Mouse (Mus musculus) midbrain, embryonic 11.5 days (tissue): ENCODE results near the gene Btaf1. TPM values are rescaled to one million over a fixed set of nuclear protein-coding genes. Genes with fewer than 3 reads are reported as not detected.

ENCODE experiments used
- ATAC-seq: fragments of 200-750 bp; cut with Nextera tagmentation; 2 replicates; pipeline ENCODE4 v1.8.0; 2017; ENCODE audit warnings: moderate TSS enrichment, moderate library complexity; ENCODE audit not compliant: low FRiP score
- DNase-seq: peaks from one replicate; pipeline ENCODE4 v3.0.0; 2015; ENCODE audit warnings: low spot score; ENCODE audit errors: missing footprints
- H3K27ac ChIP-seq: fragments of 300-500 bp; sonication (generic); 2 replicates; pipeline ENCODE4 v1.5.1; 2014; ENCODE audit warnings: low read depth, low read length
- H3K27me3 ChIP-seq: fragments of 300-500 bp; sonication (generic); 2 replicates; pipeline ENCODE4 v1.6.1; 2014; ENCODE audit warnings: mild to moderate bottlenecking, low read length, moderate library complexity, mixed read lengths; ENCODE audit not compliant: control insufficient read depth, insufficient read depth
- H3K36me3 ChIP-seq: fragments of 300-500 bp; sonication (generic); 2 replicates; pipeline ENCODE4 v1.6.1; 2014; ENCODE audit warnings: mild to moderate bottlenecking, low read length, moderate library complexity, mixed read lengths; ENCODE audit not compliant: control insufficient read depth, insufficient read depth
- H3K4me1 ChIP-seq: fragments of 300-500 bp; sonication (generic); 2 replicates; pipeline ENCODE4 v1.6.1; 2014; ENCODE audit warnings: low read length; ENCODE audit not compliant: control insufficient read depth, insufficient read depth
- H3K4me2 ChIP-seq: fragments of 300-500 bp; sonication (generic); 2 replicates; pipeline ENCODE4 v1.6.1; 2014; ENCODE audit warnings: mild to moderate bottlenecking, moderate library complexity
- H3K4me3 ChIP-seq: fragments of 300-500 bp; sonication (generic); 2 replicates; pipeline ENCODE4 v1.5.1; 2014; ENCODE audit warnings: low read depth, low read length
- H3K9ac ChIP-seq: fragments of 300-500 bp; sonication (generic); 2 replicates; pipeline ENCODE4 v1.6.1; 2014; ENCODE audit warnings: low read length
- H3K9me3 ChIP-seq: fragments of 300-500 bp; sonication (generic); 2 replicates; pipeline ENCODE4 v1.6.1; 2016; ENCODE audit warnings: low read length; ENCODE audit not compliant: control insufficient read depth
- WGBS: fragments of 180-500 bp; shearing (Covaris S2); extraction: QIAGEN DNeasy Blood & Tissue Kit; methylation state at CpG from one replicate; pipeline ENCODE4 v1.1.7; 2014; 5-methylcytosine and 5-hydroxymethylcytosine counted together
- polyA plus RNA-seq: library from polyadenylated mRNA; unstranded; fragments of >200 nt; fragmentation: Nextera tagmentation; extraction: Ambion mirVana; gene quantifications from 2 replicates; pipeline ENCODE4 v1.2.1, GENCODE M21; 2014

Btaf1 gene
- polyA plus RNA-seq, 1 experiment from 2014 or later, result 20.9 TPM

DNA sequence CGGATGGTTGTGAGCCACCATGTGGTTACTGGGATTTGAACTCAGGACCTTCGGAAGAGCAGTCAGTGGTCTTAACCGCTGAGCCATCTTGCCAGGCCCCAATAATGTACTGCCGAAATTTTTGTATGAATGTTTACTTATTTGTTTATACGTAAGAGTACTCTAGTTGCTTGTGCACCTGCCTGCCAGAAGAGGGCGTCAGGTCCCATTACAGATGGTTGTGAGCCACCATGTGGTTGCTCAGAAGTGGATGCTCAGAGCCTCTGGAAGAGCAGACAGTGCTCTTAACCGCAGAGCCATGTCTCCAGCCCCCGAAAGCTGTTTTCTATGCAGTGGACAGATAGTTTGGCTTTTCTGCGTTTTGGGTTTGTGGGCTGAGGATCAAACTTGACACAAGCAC lies 28.1 kb upstream of the Btaf1 start:
- H3K27ac ChIP-seq, result peak overlapping the region; percentile 85
- no peak for DNase-seq
- H3K4me2 ChIP-seq, result no peak overlapping the region
- H3K27me3 ChIP-seq, result no peaks in the 10 kb centered on the region
- 40% methylated on average over 9 of the region's 9 CpGs for WGBS
- H3K36me3 ChIP-seq, result peaks cover 3% of the 10 kb centered on the region; the same call in 1 of the 2 replicates
- H3K9me3 ChIP-seq, result no peaks in the 10 kb centered on the region
- peaks cover 13% of the 10 kb centered on the region for H3K4me1 ChIP-seq
- no peak overlapping the region for H3K9ac ChIP-seq
- H3K4me3 ChIP-seq, result no peak overlapping the region
- no peak for ATAC-seq

DNA sequence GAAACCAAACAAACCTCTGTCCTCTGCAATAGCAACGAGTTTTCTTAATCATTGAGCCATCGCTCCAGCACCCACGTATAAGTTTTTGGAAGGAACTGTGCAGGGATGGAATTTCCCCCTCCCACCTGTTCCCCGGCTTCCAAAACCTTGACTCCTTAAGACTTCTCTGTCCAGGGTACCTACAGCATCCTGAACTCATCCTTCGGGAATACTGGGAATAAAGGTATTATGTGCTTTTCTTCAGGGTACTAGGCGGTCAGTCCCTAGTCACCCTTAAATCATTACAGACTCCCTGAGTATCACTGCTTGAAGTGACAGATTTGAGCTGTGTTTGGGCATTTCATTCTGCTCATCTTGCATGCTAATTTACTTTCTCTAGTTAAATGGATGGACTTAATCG lies 22.5 kb upstream of the Btaf1 start:
- WGBS, result 33% methylated on average over 7 of the region's 7 CpGs
- H3K4me2 ChIP-seq, result peak overlapping the region; percentile 45

DNA sequence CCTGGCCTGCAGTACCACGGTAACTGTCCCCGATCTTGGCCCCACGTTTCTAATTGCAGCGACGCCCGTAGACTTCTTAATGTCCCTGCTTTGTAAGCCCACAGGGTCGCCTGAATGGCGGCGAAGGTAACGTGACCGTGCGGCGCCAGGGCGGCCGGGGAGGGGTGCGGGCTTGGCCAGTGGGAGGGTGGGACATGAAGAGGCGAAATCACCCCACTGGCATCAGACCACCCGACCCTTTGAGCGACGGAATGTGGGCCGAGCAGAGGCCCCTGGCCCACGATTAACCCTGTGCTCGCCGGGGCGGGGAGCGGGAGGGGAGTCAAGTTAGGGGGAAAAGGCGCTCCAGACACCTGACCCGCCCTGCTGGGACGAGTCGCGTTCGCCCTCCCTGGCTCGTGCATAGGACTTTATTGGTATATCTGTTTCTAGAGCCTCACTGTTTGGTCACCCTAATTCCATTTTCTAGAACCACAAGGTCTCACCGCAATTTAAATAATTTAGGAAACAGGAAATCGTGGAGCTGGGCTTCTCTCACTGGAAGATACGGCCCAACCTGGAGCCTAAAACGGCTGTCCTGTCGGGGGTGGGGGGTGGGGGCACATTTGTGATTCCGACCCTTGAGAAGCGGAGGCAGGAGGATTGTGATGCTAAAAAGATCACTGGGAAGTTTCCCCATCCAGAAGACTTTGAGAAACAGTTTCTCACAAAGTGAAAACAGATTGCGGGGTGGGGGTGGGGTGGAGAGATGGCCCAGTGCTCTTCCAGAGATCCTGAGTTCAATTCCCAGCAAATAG lies 21.5 kb upstream of the Btaf1 start:
- Histone ChIP-seq H3K9me3 (no peaks in the 10 kb centered on the region), H3K27me3 (no peaks in the 10 kb centered on the region), H3K9ac (peak overlapping the region; percentile 27; the same call in 1 of the 2 replicates), H3K4me3 (peak overlapping the region; percentile 26), H3K4me2 (peak overlapping the region; percentile 45), H3K27ac (peak overlapping the region; percentile 70; the same call in 1 of the 2 replicates), H3K36me3 (no peaks in the 10 kb centered on the region), H3K4me1 (peaks cover 6% of the 10 kb centered on the region)
- 1% methylated on average over 39 of the region's 41 CpGs for WGBS
- ATAC-seq, result peak; percentile 97
- DNase-seq, result peak; percentile 99

More for the DNA sequence above, 22.5 kb upstream of the Btaf1 start:
- Histone ChIP-seq H3K4me3 (no peak overlapping the region), H3K9ac (peak overlapping the region; percentile 27; the same call in 1 of the 2 replicates), H3K27me3 (no peaks in the 10 kb centered on the region), H3K27ac (peak overlapping the region; percentile 70; the same call in 1 of the 2 replicates), H3K9me3 (no peaks in the 10 kb centered on the region), H3K4me1 (peaks cover 6% of the 10 kb centered on the region), H3K36me3 (no peaks in the 10 kb centered on the region)
- DNase-seq (peak; percentile 87), ATAC-seq (no peak)

DNA sequence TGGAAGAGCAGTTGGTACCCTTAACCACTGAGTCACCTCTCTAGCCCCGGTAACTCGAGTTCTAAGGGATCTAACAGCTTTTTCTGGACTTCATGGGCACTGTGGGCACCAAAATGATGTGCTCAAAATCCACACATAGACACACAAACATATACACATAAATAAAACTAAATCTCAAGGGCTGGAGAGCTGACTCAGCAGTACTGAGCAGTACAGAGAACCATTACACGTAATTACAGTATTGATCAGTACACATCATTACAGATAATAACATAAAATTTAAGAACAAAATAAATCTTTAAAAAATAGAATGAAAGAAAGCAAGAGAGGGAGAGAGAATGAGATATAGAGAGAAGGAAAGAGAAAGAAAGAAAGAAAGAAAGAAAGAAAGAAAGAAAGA lies 16.7 kb upstream of the Btaf1 start:
- WGBS, result 88% methylated on average over 3 of the region's 3 CpGs

DNA sequence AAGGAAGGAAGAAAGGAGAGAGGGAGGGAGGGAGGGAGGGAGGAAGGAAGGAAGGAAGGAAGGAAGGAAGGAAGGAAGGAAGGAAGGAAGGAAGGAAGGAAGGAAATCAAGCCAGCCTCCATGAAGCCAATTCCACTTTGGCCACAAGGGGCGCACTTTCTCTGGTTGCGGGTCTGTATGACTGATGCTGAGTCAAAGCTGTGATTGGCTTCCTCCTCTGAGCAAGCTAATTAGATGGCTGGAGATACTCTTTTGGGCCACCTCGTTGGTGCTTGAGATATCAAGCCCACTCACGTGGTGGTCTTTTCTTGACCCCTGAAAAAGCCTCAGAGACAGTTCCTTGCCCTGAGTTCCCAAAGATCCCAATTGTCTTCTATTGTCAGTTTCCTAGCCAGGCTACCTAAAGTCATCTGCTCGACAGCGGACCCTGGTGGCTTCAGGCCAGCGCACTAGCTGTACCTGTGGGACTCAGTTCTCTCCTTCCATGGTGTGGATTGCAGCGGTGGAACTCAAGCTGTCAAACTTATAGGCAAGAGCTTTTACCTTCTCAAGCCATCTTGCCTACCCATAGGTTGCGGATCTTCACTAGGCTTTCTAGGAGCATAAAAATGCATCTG lies 16.1 kb upstream of the Btaf1 start:
- H3K9me3 ChIP-seq, result no peaks in the 10 kb centered on the region
- H3K27me3 ChIP-seq, result no peaks in the 10 kb centered on the region; the same call in 1 of the 2 replicates
- H3K4me1 ChIP-seq, result peaks cover 10% of the 10 kb centered on the region
- no peak overlapping the region for H3K4me2 ChIP-seq
- no peak for ATAC-seq
- H3K36me3 ChIP-seq, result no peaks in the 10 kb centered on the region
- DNase-seq, result peak; percentile 98
- H3K4me3 ChIP-seq, result no peak overlapping the region
- no peak overlapping the region; the same call in 1 of the 2 replicates for H3K27ac ChIP-seq
- no peak overlapping the region for H3K9ac ChIP-seq
- 21% methylated on average over 9 of the region's 9 CpGs for WGBS

More for the DNA sequence above, 16.7 kb upstream of the Btaf1 start:
- no peak overlapping the region for H3K4me2 ChIP-seq
- no peak overlapping the region for H3K27ac ChIP-seq
- no peaks in the 10 kb centered on the region; the same call in 1 of the 2 replicates for H3K27me3 ChIP-seq
- H3K4me3 ChIP-seq, result no peak overlapping the region
- no peak overlapping the region for H3K9ac ChIP-seq
- peaks cover 10% of the 10 kb centered on the region for H3K4me1 ChIP-seq
- no peaks in the 10 kb centered on the region for H3K9me3 ChIP-seq
- DNase-seq (no peak), ATAC-seq (no peak)
- H3K36me3 ChIP-seq, result no peaks in the 10 kb centered on the region

DNA sequence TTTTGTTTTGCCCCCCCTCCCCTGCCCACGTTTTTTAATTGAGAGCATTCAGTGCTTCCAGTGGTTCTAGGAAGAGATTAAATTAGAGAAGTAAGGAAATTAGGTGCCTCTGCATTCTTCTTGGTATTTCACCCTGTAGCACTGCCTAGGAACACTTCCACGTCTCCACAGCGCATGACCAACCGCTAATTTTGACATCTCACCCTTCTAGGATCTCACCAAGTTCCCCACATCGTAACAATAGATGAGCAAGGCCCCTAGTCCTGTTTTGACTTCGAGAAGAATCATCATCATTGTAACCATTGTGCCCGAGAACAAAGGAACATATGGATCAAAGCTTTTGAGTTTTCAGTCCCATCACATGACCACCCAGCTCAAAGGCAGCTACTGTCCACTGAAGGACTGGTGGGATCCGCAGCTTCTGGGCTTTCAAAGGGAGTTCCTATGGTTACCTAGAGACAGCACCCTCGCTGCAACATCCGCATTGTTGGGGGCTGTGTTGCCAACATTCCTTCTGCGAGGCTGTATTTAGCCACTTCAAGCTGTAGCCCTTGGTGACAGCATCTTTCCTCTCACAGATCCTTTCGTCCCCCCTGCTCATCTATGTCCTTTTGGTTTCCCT lies 15.3 kb upstream of the Btaf1 start:
- peak overlapping the region; percentile 3; the same call in 1 of the 2 replicates for H3K27ac ChIP-seq
- ATAC-seq (peak; percentile 90), DNase-seq (peak; percentile 89)
- H3K9ac ChIP-seq, result no peak overlapping the region
- 9% methylated on average over 12 of the region's 12 CpGs for WGBS
- H3K4me1 ChIP-seq, result peaks cover 10% of the 10 kb centered on the region
- no peaks in the 10 kb centered on the region; the same call in 1 of the 2 replicates for H3K27me3 ChIP-seq
- no peaks in the 10 kb centered on the region for H3K9me3 ChIP-seq
- peak overlapping the region; percentile 17; the same call in 1 of the 2 replicates for H3K4me2 ChIP-seq
- no peak overlapping the region for H3K4me3 ChIP-seq
- H3K36me3 ChIP-seq, result no peaks in the 10 kb centered on the region

DNA sequence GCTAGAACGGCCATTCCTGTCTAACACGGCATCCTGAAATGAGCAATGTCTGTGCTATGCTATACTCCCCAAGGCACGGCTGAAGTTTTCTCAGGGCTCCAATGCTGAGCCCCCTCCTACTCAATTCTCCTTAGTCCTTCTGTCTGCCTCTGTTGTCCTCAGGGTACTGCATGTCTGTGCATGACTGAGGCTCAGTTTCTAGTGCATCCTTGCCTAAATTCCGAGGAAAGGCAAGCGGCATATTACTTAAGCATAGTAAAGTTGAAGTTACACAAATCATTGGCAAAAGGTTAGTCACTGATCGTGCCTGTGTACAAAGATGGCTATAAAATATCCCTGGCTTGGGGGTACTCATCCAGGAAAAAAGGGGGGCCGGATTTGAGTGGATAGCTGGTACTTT lies 12.8 kb upstream of the Btaf1 start:
- no peak overlapping the region for H3K4me3 ChIP-seq
- 85% methylated on average over 7 of the region's 7 CpGs for WGBS
- H3K4me1 ChIP-seq, result peaks cover 17% of the 10 kb centered on the region
- no peak overlapping the region for H3K9ac ChIP-seq
- H3K4me2 ChIP-seq, result no peak overlapping the region
- H3K27ac ChIP-seq, result no peak overlapping the region
- H3K36me3 ChIP-seq, result no peaks in the 10 kb centered on the region
- no peak for DNase-seq
- H3K9me3 ChIP-seq, result no peaks in the 10 kb centered on the region
- H3K27me3 ChIP-seq, result no peaks in the 10 kb centered on the region; the same call in 1 of the 2 replicates
- ATAC-seq, result no peak

DNA sequence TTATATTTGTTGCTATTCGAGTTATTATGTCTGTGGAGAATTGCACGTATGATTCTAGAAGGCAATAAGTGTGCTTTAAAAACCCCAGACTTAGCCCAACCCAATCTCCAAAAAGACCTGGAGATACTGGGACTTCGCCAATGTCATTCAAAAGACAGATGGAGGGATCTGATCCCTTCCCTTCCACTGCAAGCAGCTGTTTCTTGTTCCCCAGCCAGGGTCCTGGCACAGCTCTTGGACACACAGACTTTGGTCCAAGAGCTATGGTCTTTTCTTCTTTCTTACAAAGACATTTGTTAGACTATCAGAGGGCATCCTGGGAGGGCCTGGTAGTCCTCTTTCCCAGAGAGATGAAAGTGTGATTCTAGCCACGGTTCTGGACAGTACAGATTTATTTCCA lies 9.7 kb upstream of the Btaf1 start:
- 85% methylated on average over 4 of the region's 4 CpGs for WGBS
- H3K36me3 ChIP-seq, result no peaks in the 10 kb centered on the region
- H3K27ac ChIP-seq, result no peak overlapping the region

More for the DNA sequence above, 9.7 kb upstream of the Btaf1 start:
- Histone ChIP-seq H3K27me3 (no peaks in the 10 kb centered on the region; the same call in 1 of the 2 replicates), H3K9me3 (no peaks in the 10 kb centered on the region), H3K4me2 (no peak overlapping the region), H3K4me1 (peaks cover 11% of the 10 kb centered on the region), H3K9ac (no peak overlapping the region), H3K4me3 (no peak overlapping the region)
- ATAC-seq, result no peak
- no peak for DNase-seq
